Mouse (Mus musculus) ovary, adult 18-20 months (tissue): Measurements from ENCODE around the gene Luc7l3.
"Not testable (repeated sequence)": the region's sequence is repeated elsewhere in the genome, so short reads cannot be mapped to it uniquely, and the experiment has no call there.

Source experiments
- DNase-seq: peaks from one replicate; pipeline ENCODE4 v3.0.0; 2022; ENCODE audit warnings: low spot score, mixed read lengths

The Luc7l3 gene

DNA sequence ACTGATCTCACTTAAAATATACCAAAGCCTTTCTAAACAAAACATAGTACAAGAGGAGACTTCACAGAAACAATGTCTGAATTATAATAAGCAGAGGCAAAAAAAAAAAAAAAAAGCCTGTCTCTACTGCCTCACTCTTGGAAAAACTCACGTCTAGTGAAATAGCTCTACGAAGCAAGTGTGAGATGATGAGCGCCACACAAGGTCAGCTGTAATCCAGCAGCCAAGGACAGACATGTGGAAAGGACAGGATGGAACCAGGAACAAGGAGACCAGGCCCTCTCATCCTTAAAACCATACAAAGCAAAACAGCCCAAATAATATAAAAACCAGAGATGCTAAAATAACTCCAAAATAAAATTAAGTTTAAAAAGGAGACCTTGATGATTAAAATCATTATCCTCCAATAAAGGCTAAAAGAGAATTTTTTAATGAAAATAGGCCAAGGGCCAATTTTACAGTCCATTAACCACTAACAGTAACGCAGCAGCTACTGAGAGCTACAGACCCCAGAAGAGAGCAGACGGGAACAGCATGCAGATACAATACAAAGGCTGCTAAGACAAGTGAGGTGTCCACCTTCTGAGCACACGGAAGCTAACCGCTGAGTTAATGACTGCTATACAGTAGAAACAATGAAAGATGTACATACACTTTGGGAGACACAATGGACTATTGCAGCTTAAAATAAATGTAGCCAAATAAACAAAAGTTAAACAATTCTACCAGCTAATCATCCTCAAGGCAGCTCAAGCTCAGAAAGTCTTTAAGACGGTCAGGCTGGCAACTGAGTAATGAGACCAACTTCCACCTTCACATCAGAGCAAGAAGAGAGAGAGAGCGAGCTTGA lies 26.6 kb downstream of the Luc7l3 start:
- DNase-seq = no peak

DNA sequence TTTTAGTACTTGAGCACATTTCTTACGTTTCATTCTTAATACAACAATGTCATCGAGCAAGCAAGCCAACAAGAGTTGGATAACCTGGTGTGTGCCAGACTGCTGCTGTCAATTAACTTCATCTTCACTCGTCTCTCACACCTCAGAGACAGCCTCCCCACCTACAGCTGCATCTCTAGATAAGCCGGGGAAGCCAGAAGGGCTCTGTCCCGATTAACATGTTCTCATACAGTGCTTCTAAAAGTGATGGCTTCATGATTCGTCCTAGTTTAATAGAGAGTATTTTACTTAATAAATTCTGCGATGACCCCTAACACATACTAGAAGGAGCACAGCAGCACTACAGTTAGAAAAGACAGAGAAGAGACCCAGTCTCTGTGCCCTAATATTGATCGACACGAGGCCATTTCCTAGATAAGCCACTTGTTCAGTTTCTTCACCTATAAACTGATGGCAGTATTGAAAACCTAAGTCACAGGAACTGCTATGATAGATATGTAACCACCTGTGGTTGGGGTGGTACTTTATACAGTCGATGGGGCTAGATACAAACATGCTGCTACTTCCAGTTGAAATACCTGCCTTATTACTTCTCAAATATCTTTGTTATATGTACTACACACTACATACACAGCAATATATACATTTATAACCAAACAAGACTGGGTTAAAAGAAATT lies 31.6 kb downstream of the Luc7l3 start:
- DNase-seq = no peak

DNA sequence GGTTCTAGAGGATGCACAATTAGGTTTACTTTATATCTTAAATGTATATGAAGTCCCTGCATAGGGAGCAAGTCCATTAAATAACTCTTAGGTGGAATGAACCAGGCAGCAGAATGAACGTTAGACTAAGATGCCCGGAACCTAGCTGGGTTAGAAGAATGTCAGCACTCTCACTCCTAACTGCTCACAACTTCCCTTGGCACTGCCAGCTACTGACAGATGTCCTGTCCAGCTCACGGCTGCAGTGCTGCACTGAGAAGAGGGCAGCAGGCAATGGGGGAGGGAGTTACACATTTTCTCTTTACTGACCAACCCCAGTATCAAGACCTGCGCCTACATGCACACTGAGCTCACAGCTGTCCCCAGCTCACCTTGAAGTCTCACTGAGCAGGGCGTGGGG lies 34.7 kb downstream of the Luc7l3 start:
- no peak for DNase-seq

DNA sequence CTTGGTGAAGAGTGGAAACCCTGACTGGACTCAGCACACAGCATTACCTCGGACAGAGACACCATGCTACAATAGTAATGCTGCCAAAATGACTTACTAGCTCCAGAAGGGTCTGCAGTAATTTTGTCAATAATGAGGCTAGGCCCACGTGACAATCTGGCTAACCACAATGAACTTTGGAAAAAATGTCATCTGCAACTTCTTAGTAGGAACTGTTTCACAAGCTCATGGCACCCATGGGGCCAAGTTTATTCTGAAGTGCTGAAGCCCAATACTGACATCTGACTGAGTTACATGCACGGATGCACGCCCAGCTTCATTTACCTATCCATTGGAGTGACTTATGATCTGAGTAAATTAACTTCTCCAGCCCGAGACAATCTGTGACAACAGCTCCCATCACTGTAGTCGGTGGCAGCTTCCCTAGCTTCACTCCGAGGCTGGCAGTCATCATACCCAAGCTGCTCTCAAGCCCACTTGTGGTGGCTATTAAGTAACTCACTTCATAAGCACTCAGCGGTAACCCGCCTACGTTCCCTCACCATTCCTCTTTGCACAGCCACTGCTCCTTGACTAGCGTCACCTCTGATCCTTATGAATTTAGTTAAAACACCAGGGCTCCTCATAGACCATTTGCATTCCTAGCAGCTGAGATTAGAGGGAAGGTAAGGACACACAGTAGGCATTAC lies 35.8 kb downstream of the Luc7l3 start:
- no peak for DNase-seq

- DNase-seq = no peak
These were observed 38.2 kb downstream of the Luc7l3 start for GRCm38 (mm10) chr11:94283536-94284099.

DNA sequence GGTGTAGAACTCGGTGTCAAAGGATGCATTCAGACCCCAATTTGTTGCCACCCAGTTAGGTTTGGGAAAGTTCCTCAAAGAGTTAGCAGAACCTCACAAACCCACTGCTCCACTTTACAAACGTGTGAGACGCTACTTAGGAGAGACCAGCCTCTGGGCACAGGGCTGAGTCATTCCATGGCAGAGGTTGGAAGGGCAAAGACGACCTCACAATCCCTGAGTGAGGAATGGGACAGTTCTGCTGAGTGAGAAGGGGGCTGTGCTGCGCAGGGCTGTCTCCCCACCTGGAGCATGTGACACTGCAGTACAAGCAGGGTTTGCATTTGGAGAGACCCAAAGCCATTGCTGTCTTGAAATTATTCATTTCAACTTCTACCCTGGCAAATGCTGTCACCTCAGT lies 39.5 kb downstream of the Luc7l3 start:
- no peak for DNase-seq

DNA sequence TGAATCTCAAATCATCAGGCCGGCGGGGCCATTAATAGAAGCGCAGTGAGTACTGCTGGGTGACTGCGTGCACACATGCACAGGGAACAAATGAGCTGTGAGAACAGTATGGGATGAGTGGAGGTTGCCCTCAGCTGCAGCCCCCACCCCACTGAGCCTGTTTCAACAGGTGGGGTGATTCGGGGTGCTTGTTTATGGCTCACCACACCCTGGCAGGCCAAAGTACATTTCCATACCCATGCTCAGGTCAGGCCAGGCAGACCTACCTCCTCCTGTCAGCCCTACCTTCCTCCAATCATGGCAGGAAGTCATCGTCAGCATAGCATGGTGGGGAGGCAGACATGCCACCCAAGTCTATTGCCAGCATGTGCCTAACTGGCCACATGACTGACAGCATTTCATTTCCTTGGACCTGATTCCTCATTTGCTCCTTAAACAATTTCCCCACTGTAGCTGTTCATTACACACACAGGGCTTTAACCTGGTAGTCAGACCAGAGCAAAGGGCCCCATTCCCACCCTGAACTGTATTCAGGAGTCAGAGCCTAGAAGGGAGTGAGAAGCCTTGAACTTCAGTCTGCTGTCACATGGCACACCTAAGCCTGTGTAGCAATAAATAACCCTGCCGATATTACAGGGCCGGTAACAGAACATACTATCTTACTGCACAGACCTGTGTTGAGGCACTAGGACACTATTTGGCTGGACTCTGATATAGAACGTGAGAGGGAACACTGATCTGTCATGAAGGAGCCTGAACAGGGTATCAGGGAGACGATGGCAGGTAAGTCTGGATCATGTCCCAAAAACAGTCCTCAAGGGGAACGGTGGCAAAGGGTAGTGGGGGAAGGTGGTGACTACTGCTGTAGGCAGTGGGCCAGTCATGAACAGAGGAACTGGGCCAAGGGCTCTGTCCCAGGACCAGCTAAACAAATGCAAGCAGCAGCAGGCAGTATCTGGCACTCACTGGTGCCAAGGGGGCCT lies 40.3 kb downstream of the Luc7l3 start, which contains the start of gene Gm21885:
Gene Gm21885, plus strand, starts transcription at position 675 of the 983 bp plus-strand sequence.
- DNase-seq = no peak

DNA sequence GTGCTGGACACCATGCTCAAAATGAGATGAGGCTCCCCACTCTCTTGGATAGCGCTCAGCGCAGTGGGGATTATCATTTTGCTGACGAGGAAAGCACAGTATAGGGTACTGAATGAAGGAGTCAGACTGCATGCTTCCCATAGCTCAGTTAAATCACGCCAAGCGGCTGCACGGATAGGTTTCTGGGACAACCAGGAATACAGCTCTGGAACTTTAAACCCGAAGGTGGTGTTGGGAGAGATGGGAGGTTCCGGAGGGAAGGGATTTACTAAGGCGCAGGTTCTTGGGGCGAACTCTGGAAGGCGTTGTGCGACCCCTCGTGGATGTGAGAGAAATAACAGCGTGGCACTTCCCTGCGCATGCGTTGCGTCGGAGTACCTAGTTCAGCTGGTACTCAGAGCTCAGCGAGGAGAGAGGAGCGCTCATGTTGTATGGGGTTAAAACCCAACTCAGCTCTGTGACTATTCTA lies 44.9 kb downstream of the Luc7l3 start:
- DNase-seq = peak; percentile 78

DNA sequence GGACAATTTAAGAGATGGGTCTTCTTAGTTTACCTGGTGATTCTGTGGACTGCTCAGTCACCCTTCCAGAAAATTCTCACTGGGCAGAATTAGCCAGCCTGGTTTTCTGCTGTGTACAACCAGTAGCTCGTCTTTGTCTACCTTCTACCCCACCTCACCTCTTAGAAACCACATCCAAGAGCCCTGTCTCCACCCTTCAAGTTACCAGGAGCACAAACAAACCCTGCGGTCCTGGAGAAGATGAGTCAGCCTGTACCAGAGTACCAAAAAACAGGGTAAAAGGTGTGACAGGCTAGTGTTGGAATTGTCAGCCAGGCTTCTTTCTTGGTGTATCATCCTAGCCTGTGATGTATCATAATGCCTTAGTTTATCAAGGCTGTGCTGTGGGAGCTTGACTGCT lies 46.1 kb downstream of the Luc7l3 start:
- no peak for DNase-seq

DNA sequence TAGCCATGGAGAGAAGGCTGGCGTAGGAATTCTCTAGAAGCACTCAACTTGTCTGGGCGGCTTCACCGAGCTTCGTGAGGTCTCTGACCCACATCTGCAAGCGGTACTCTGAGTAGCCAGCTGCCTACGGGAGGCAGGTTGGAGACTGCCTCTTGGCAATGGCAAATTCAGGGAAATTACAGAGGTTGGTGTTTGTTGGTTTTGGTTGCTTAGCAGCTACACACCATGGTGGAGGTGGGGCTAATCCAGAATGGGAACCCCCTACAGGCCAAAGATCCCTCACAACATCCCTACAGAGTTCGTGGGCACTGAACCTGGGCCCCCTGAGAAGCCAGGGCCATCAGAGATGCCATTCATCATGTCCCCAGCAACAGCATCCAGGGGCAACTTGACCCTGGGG lies 46.6 kb downstream of the Luc7l3 start:
- no peak for DNase-seq

- peak; percentile 36 for DNase-seq
These were observed 47.5 kb downstream of the Luc7l3 start for GRCm38 (mm10) chr11:94274206-94274867.

- no peak for DNase-seq
These were observed 48.5 kb downstream of the Luc7l3 start for GRCm38 (mm10) chr11:94272960-94273927.

DNA sequence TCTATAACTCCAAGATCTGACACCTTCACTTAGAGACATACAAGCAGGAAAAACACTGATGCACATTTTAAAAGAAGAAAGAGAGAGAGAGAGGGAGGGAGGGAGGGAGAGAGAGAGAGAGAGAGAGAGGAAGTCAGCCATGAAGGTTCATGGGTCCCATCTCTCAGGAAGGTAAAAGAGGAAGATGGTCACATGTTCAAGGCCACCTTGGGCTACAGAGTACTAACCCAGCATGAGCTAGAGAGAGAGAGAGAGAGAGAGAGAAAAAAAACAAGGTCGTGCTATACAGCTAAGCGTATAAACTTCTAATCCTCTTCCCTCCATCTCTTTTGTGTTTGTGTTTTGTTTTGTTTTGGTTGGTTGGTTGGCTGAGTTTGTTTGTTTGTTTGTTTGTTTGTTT lies 50.8 kb downstream of the Luc7l3 start:
- DNase-seq = no peak

DNA sequence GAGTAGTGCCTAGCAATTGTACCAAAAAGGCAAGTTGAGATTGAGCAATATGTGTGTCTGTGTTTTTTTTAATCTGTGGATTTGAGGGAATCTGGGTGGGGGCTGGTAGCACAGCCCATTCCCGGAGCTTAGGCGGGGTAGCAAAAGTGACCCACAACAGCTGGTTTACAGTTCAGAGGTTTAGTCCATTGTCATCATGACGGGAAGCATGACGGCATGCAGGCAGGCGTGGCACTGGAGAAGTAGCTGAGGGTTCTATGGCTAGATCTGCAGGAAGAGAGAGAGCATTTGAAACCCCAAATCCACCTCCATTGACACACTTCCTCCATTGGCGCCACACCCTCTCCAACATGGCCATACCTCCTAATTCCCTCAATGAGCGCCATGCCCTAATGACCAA lies 51.9 kb downstream of the Luc7l3 start:
- DNase-seq = no peak

- no peak for DNase-seq
These were observed 53.0 kb downstream of the Luc7l3 start for GRCm38 (mm10) chr11:94268761-94269160.

DNA sequence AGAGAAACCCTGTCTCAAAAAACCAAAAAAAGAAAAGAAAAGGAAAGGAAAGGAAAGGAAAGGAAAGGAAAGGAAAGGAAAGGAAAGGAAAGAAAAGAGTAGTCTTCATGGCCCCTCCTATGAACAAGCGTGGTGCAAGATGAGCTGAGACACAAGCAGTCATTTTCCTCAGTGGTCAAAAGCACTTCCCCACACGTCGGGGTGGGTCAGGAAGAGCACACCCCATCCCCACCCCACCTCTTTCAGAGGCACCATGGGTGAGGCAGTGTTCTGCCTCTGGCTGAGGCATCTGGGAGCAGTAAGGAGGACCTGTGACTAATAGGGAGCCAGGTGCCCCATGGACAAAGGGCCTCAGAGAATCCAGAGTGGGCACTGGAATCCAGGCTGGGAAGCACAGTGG lies 55.6 kb downstream of the Luc7l3 start:
- not testable (repeated sequence) for DNase-seq

- peak; percentile 64 for DNase-seq
These were observed 56.5 kb downstream of the Luc7l3 start for GRCm38 (mm10) chr11:94265134-94265785.

DNA sequence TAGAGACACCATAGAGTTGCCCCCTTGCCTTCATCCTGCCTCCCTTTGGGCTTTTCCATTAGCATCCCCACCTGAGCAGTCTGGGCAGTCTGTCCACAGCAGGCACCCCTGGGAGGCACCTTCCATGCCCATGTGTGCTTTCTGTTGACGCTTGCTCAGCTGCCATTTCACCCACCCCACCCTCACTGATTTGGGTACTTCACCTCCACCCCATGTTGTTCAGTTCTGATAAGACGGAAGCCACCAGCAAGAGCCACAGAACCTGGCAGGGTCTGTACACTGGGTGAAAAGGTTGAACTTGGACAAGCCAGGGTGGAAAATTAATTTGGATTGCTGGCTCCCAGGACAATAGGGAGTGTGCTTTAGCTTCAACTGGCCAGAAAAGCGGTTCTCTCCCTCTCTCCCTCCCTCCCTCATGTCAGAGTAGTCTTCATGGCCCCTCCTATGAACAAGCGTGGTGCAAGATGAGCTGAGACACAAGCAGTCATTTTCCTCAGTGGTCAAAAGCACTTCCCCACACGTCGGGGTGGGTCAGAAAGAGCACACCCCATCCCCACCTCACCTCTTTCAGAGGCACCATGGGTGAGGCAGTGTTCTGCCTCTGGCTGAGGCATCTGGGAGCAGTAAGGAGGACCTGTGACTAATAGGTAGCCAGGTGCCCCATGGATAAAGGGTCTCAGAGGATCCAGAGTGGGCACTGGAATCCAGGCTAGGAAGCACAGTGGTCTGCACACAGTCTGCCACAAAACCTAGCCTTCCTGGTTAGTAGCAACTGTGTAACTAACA lies 60.0 kb downstream of the Luc7l3 start:
- DNase-seq = no peak
